Mouse (Mus musculus): ENCODE data around the gene Sh3yl1. TPM values are rescaled to one million over a fixed set of nuclear protein-coding genes. Genes with fewer than 3 reads are reported as not detected.
A peak's percentile ranks its signal among the peaks of the same experiment; 100 is the strongest.

The Sh3yl1 gene
- polyA plus RNA-seq (2012; ENCODE audit: insufficient read depth, insufficient read length, missing spikeins), result 1.5 and 2.1 TPM in 2 replicates

GRCm38 (mm10) chr12:30911261-30912047, at the start of gene Sh3yl1, which contains the start of gene Acp1:
Sh3yl1 (plus strand) TSS chr12:30911668.
Acp1 (minus strand) TSS chr12:30911589.
- Histone ChIP-seq H3K4me3 (ENCODE audit: insufficient read depth, low read depth, low read length) (peak within 1 kb of the TSS; percentile 87), H3K4me1 (ENCODE audit: control insufficient read depth, insufficient read depth, insufficient read length, low read length) (peaks cover 7% of the 10 kb centered on the region), H3K27ac (replicated peaks; ENCODE audit: low read depth, low read length) (peak within 1 kb of the TSS; percentile 18; the same call in 1 of the 2 replicates)

GRCm38 (mm10) chr12:30864347-30864746, 47.1 kb upstream of the Sh3yl1 start:
- no peak overlapping the region for H3K27ac ChIP-seq (replicated peaks; ENCODE audit: low read depth, low read length)
- H3K4me3 ChIP-seq (ENCODE audit: insufficient read depth, low read depth, low read length), result no peak overlapping the region
- H3K4me1 ChIP-seq (ENCODE audit: control insufficient read depth, insufficient read depth, insufficient read length, low read length), result no peaks in the 10 kb centered on the region

DNA sequence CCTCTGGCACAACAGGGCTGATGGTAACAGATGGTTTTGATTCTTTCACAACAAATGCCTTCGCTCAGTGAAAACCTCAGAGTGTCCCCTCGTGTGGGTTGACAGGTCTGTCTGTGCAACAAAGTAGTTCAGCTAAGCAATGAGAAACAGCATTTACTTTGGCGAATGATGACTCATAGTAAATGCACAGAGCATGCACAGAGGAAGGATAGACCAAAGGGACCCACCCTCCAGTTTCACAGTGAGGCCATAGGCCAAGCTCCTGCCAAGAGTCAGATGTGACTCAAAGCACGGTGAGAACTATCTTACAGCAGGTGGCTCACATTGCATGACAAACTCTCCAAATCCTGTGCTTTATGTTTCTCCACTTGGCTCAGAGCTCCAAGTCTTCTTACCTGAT, 45.7 kb upstream of the Sh3yl1 start:
- no peak overlapping the region for H3K27ac ChIP-seq (replicated peaks; ENCODE audit: low read depth, low read length)
- H3K4me3 ChIP-seq (ENCODE audit: insufficient read depth, low read depth, low read length), result no peak overlapping the region
- H3K4me1 ChIP-seq (ENCODE audit: control insufficient read depth, insufficient read depth, insufficient read length, low read length), result no peaks in the 10 kb centered on the region

- Histone ChIP-seq H3K4me3 (ENCODE audit: insufficient read depth, low read depth, low read length) (no peak overlapping the region), H3K4me1 (ENCODE audit: control insufficient read depth, insufficient read depth, insufficient read length, low read length) (no peaks in the 10 kb centered on the region), H3K27ac (replicated peaks; ENCODE audit: low read depth, low read length) (no peak overlapping the region)
These were observed 32.0 kb upstream of the Sh3yl1 start for GRCm38 (mm10) chr12:30879447-30879846.

DNA sequence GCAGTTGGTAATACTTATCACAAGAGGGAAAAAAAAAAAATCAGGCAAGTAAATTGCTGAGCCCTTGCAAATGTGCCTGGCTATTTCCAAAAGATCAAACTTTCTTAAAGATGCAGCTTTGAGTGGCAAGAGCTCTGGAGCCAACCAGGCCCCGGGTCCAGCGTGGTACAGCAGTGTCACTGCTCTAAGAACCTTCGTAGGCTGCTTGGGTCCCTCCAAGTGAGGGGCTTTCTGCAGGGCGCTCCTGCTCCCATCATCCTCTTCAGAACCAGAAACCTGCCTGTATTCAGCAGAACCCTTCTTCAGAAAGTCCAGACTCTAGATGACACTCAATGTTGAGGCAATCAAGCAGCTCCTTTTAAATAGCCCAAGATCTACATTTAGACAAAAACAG, 27.9 kb upstream of the Sh3yl1 start:
- Histone ChIP-seq H3K4me1 (ENCODE audit: control insufficient read depth, insufficient read depth, insufficient read length, low read length) (no peaks in the 10 kb centered on the region), H3K27ac (replicated peaks; ENCODE audit: low read depth, low read length) (no peak overlapping the region), H3K4me3 (ENCODE audit: insufficient read depth, low read depth, low read length) (0 out of 2 replicates have a peak overlapping the region, but pooled peaks have one; percentile 51)

DNA sequence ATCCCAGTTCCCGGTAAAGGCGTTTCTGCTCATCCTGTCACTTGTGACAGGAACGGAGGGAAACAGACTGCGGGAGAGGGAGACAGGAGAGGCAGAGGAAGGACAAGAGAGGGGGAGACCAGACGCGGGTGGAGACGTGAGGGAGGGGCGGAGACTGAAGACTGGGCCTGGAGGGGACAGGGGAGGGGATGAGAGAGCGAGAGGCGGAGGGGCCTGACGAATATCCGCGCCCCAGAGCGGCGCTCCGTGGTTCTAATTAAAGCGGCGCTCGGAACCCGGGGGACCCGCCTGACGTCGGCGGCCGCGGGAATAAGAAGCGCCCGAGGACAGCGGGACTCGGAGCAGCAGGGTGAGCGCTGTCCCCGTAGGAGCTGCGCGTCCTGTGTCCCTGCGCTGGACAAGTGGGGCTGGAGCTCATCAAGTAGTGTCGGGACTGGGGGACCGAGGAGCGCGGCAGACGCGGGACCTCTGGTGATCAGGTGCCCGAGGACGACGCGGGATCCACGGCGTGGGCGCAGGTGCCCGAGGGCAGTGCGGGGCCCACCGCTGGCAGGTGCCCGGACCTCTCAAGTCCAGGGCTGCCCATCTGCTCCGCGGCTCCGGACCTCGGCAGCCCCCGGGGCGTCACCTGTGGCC, 27.4 kb upstream of the Sh3yl1 start, which contains the start of gene Alkal2:
Gene Alkal2, plus strand, starts transcription at position 337 of the 636 bp plus-strand sequence.
- Histone ChIP-seq H3K4me3 (ENCODE audit: insufficient read depth, low read depth, low read length) (peak within 1 kb of the TSS; percentile 51), H3K27ac (replicated peaks; ENCODE audit: low read depth, low read length) (no peak within 1 kb of the TSS), H3K4me1 (ENCODE audit: control insufficient read depth, insufficient read depth, insufficient read length, low read length) (no peaks in the 10 kb centered on the region)

GRCm38 (mm10) chr12:30884622-30885230, 26.7 kb upstream of the Sh3yl1 start:
- Histone ChIP-seq H3K4me3 (ENCODE audit: insufficient read depth, low read depth, low read length) (peak overlapping the region; percentile 51), H3K4me1 (ENCODE audit: control insufficient read depth, insufficient read depth, insufficient read length, low read length) (no peaks in the 10 kb centered on the region), H3K27ac (replicated peaks; ENCODE audit: low read depth, low read length) (no peak overlapping the region)

DNA sequence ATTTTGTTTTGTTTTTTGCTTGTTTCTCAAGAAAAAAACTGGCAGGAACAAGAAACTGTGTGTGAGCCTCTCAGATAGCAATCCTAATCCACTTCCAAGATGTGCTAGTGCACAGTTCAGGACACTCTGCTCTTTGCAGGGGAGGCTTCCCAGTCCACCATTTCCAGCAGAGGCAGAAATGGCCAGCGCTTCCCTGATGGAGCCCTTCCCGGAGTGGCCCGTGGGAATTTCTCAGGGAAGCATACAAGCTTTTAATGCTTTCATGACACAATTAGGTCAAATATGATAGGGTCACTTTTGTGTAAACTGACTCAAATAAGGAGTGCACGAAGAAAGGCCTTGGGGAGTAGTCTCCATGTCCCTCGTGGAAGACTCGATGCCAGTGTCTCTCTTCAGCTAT, 25.6 kb upstream of the Sh3yl1 start:
- Histone ChIP-seq H3K4me3 (ENCODE audit: insufficient read depth, low read depth, low read length) (no peak overlapping the region), H3K27ac (replicated peaks; ENCODE audit: low read depth, low read length) (no peak overlapping the region), H3K4me1 (ENCODE audit: control insufficient read depth, insufficient read depth, insufficient read length, low read length) (no peaks in the 10 kb centered on the region)

GRCm38 (mm10) chr12:30888003-30888402, 23.5 kb upstream of the Sh3yl1 start:
- Histone ChIP-seq H3K27ac (replicated peaks; ENCODE audit: low read depth, low read length) (no peak overlapping the region), H3K4me1 (ENCODE audit: control insufficient read depth, insufficient read depth, insufficient read length, low read length) (no peaks in the 10 kb centered on the region), H3K4me3 (ENCODE audit: insufficient read depth, low read depth, low read length) (no peak overlapping the region)

- no peak overlapping the region for H3K4me3 ChIP-seq (ENCODE audit: insufficient read depth, low read depth, low read length)
- no peaks in the 10 kb centered on the region for H3K4me1 ChIP-seq (ENCODE audit: control insufficient read depth, insufficient read depth, insufficient read length, low read length)
- H3K27ac ChIP-seq (replicated peaks; ENCODE audit: low read depth, low read length), result no peak overlapping the region
These were observed 21.4 kb upstream of the Sh3yl1 start for GRCm38 (mm10) chr12:30890067-30890466.

GRCm38 (mm10) chr12:30891438-30891837, 20.0 kb upstream of the Sh3yl1 start:
- H3K4me1 ChIP-seq (ENCODE audit: control insufficient read depth, insufficient read depth, insufficient read length, low read length), result no peaks in the 10 kb centered on the region
- H3K4me3 ChIP-seq (ENCODE audit: insufficient read depth, low read depth, low read length), result no peak overlapping the region
- no peak overlapping the region for H3K27ac ChIP-seq (replicated peaks; ENCODE audit: low read depth, low read length)

DNA sequence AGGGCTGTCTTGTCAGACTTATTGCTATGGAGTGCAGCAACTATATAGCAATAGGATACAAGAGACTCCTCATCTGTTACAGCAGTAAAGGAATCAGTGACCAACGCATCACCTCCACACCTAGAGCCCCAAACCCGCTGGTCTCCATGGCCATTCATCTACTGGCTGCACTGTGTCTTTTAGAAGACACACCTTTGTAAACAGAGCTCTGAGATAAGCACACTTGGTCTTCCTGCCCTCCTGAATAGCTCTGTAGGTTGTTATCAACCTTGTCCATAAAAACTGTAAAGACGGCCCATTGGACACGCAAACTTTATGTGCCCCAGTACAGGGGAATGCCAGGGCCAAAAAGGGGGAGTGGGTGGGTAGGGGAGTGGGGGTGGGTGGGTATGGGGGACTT, 14.4 kb upstream of the Sh3yl1 start:
- no peak overlapping the region for H3K27ac ChIP-seq (replicated peaks; ENCODE audit: low read depth, low read length)
- H3K4me1 ChIP-seq (ENCODE audit: control insufficient read depth, insufficient read depth, insufficient read length, low read length), result no peaks in the 10 kb centered on the region
- H3K4me3 ChIP-seq (ENCODE audit: insufficient read depth, low read depth, low read length), result no peak overlapping the region

DNA sequence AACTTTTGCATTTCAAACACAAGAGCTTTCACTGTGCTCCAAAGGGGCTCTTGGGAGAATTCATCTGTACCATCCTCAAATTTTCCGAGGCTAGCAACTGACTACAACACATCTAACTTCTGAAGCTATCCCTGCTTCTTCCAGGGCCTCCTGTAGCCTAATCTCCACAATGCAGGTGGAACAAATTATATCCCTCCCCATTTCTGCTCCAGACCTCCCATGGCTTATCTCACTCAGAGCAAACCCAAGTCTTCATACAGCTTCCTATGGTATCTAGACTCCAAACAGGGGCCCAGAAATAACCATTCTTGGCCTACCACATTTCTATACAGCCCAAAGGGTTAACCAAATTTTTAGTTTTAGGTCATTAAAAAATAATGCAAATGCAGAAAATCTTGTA, 2.8 kb upstream of the Sh3yl1 start:
- Histone ChIP-seq H3K27ac (replicated peaks; ENCODE audit: low read depth, low read length) (no peak overlapping the region), H3K4me3 (ENCODE audit: insufficient read depth, low read depth, low read length) (no peak overlapping the region), H3K4me1 (ENCODE audit: control insufficient read depth, insufficient read depth, insufficient read length, low read length) (peaks cover 7% of the 10 kb centered on the region)

- Histone ChIP-seq H3K4me3 (ENCODE audit: insufficient read depth, low read depth, low read length) (no peak overlapping the region), H3K27ac (replicated peaks; ENCODE audit: low read depth, low read length) (no peak overlapping the region), H3K4me1 (ENCODE audit: control insufficient read depth, insufficient read depth, insufficient read length, low read length) (peaks cover 7% of the 10 kb centered on the region)
These were observed 1.6 kb upstream of the Sh3yl1 start for GRCm38 (mm10) chr12:30909881-30910280.

DNA sequence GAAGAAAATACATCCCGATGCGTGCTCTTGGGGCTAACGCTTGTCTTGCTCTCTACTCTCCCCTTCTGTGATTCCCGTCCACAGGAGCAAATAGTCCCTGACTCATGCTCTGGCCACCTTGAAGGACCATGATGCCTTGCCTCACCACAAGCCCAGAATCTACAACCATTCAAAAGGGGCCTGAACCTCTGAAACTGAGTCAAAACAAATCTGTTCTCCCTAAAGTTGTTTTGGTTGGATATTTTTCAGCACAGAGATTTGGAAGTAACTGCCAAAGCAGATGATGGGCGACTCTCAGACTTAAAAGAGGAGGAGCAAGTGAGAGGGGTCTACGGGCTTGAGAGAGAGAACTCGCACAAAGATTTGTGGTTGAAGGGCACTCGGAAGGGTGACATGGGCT, 608 bp upstream of the Sh3yl1 start:
- H3K4me3 ChIP-seq (ENCODE audit: insufficient read depth, low read depth, low read length), result peak overlapping the region; percentile 85
- peak overlapping the region; percentile 18; the same call in 1 of the 2 replicates for H3K27ac ChIP-seq (replicated peaks; ENCODE audit: low read depth, low read length)
- peaks cover 7% of the 10 kb centered on the region for H3K4me1 ChIP-seq (ENCODE audit: control insufficient read depth, insufficient read depth, insufficient read length, low read length)

All from brown adipose tissue, adult 24 weeks (tissue).